Mouse (Mus musculus) E14TG2a.4 (cell line): ENCODE results near the gene Timm50.

Experiments
- CTCF ChIP-seq: conservative IDR thresholded peaks from 2 replicates; pipeline ENCODE4 v1.5.1; 2014; ENCODE audit warnings: low read length
- NANOG ChIP-seq: IDR thresholded peaks from 2 replicates; pipeline ENCODE4 v1.6.1; 2014; ENCODE audit warnings: borderline replicate concordance, low read length, mixed read lengths
- POU5F1 ChIP-seq: IDR thresholded peaks from 2 replicates; pipeline ENCODE4 v1.6.1; 2014; ENCODE audit warnings: low read length, borderline replicate concordance

DNA sequence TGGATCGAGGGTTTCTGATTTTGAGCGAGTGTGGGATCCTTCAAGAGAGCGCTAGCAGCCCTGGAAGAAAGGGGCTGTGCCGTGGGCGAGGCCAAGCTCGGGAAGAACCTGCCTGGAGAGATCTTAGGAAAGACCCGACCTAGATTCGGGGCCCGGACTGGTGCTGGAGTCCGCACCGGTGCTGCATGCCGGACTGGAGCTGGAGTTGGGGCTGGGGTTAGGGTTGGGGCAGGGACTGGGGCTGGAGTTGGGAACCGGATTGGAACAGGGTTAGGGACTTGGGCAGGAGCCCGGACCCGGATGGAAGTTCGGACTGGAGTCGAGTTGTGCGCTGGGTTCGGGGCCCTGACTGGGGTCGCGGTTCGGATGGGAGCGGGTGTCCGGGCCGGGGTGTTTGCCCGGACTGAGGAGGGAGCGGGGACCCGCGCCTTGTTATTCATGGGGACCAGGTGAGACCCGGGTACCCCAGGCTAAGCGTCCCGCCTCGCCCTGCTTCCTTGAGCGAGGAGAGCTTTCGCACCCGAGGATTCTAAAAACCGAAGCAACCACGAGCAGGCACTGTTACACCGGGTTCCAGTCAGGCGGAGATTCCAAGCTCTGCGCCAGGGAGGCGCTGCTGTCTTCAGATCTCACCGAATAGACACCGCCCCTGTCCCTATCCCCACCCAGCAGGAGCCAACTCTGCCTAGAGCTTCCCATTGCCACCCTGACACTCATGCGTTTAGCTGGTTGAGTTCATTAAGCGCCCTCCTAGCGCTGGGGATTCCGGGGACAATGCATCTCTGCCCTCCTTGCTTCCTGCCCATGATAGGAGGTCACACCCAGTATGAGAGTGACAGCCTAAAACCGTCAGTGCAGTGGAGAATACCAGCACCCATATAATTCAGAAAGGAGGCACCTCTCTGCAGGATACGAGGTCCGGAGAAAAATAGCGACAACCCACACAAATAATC is 21.0 kb downstream of the Timm50 start, which contains the start of gene Selenov:
- no peak for TF ChIP-seq CTCF
- no peak; the same call in 1 of the 2 replicates for TF ChIP-seq POU5F1
- TF ChIP-seq NANOG: no peak
